ENCODE assay signal across 8 mouse cellular contexts in genomic region chr8:4238434-4239192, GRCm38 (mm10). TPM values are rescaled to one million over a fixed set of nuclear protein-coding genes. Genes with fewer than 3 reads are reported as not detected.
DNase-seq lines count a peak whose midpoint lies in the region; ATAC-seq lines count a peak whose summit lies in the region.

Gene Map2k7, plus strand, starts transcription at chr8:4238740.
Gene Gm49320, plus strand, starts transcription at chr8:4238865.

- H3K4me3 ChIP-seq in intestine, embryonic 14.5 days (ENCODE audit: low read depth, low read length): peak within 1 kb of the TSS; percentile 90

- H3K9me3 ChIP-seq in intestine, embryonic 14.5 days (ENCODE audit: control insufficient read depth, low read length): no peaks in the 10 kb centered on the region

- peak; percentile 93 for ATAC-seq in intestine, embryonic 14.5 days (replicated peaks; ENCODE audit: low FRiP score, low TSS enrichment, low read depth)

- WGBS in intestine, embryonic 14.5 days: under 1% methylated on average over 68 of the region's 71 CpGs

- peak within 1 kb of the TSS; percentile 94 for H3K4me2 ChIP-seq in intestine, embryonic 14.5 days (ENCODE audit: low read length)

- H3K27me3 ChIP-seq in intestine, embryonic 14.5 days (replicated peaks; ENCODE audit: control insufficient read depth, insufficient read depth, low read length): no peaks in the 10 kb centered on the region

- peak within 1 kb of the TSS; percentile 88 for H3K27ac ChIP-seq in intestine, embryonic 14.5 days (ENCODE audit: low read depth)

- peak; percentile 100 for DNase-seq in adrenal gland, adult (ENCODE audit: inconsistent age in 2 of 2, low spot score in 1 of 2)
- peak; percentile 100 for DNase-seq in embryo, embryonic 10.5 days (ENCODE audit: low spot score)
- DNase-seq in gastrocnemius, postnatal 14 days: peak; percentile 100
- peak; percentile 99 for DNase-seq in intestine, embryonic 14.5 days (ENCODE audit: low spot score)
- peak; percentile 100 for DNase-seq in left cerebral cortex, postnatal 14 days (ENCODE audit: low spot score in 2 of 2)
- DNase-seq in mesoderm, embryonic 11.5 days (ENCODE audit: low read depth, low spot score): peak; percentile 100
- peak; percentile 100 for DNase-seq in right cerebral cortex, postnatal 36 days (ENCODE audit: low spot score in 2 of 2)
- peak; percentile 99 for DNase-seq in yolk sac, embryonic 10.5 days (ENCODE audit: low spot score)

- intact Hi-C loops in gastrocnemius, postnatal 14 days (cut with DNase I; ENCODE audit: low total_unique reads): no loop called here
- intact Hi-C loops in left cerebral cortex, postnatal 14 days (cut with DNase I): loop anchor here (2.0 kb wide), 1 partner anchor 20 kb away; the partner anchor contains the start of gene Ctxn1

- H3K36me3 ChIP-seq in intestine, embryonic 14.5 days (ENCODE audit: control insufficient read depth, insufficient read depth, low read length): peaks cover 16% of the 10 kb centered on the region

- peaks cover 20% of the 10 kb centered on the region for H3K4me1 ChIP-seq in intestine, embryonic 14.5 days (replicated peaks; ENCODE audit: control insufficient read depth, insufficient read depth, low read length)

- peak within 1 kb of the TSS; percentile 53 for H3K9ac ChIP-seq in intestine, embryonic 14.5 days (ENCODE audit: low read length)

RNA-seq across cellular contexts. Expression of gene Map2k7, which starts in this region (rescaled TPM):
- total RNA-seq in gastrocnemius, postnatal 14 days (2021): 10 to 100 TPM; 60.5 to 74.6 TPM
- polyA plus RNA-seq in intestine, embryonic 14.5 days (2014; fragmentation: Nextera tagmentation; extraction: Ambion mirVana): 17.9 and 19.1 TPM in 2 replicates
- 10 to 100 TPM; 80.8 to 82.5 TPM for total RNA-seq in left cerebral cortex, postnatal 14 days (2021)

RNA-seq across cellular contexts. Expression of gene Gm49320, which starts in this region (rescaled TPM):
- under 1 TPM in 1 of 2 experiments, not detected in 1; 0.18 TPM for total RNA-seq in gastrocnemius, postnatal 14 days (2021)
- 1.4 and 1.7 TPM in 2 replicates for polyA plus RNA-seq in intestine, embryonic 14.5 days (2014; fragmentation: Nextera tagmentation; extraction: Ambion mirVana)
- total RNA-seq in left cerebral cortex, postnatal 14 days (2021): not detected

Comparison
In these comparisons a context has a peak if more than half of its experiments do, and no peak if none do; other contexts are left out.
1. Peak in every context shown above with its lines: DNase-seq, ATAC-seq, H3K4me3 ChIP-seq and H3K27ac ChIP-seq.